Mouse (Mus musculus) right cerebral cortex, postnatal 25 days (tissue): ENCODE measurements around the gene Mpp2.

ENCODE experiments used
- DNase-seq: peaks from one replicate; pipeline ENCODE4 v3.0.0; 2022

The Mpp2 gene

DNA sequence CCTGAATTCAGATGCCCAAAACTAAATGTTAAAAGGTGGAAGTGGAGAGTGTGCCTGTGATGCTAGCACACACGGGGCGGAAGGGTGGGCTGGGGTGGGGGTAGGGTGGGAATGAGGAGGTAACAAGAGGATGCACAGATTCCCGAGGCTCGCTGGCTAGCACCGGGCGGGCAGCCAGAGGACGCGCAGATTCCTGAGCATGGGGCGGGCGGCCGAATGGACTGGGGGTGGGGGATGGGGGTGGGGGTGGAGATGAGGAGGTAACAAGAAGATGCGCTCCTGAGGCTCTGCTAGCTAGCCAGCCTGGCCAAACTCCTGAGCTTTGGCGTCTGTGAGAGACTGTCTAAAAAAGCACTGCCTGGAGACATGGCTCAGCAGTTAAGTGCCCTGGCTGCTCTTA, 17.9 kb downstream of the Mpp2 start:
- DNase-seq, result no peak

DNA sequence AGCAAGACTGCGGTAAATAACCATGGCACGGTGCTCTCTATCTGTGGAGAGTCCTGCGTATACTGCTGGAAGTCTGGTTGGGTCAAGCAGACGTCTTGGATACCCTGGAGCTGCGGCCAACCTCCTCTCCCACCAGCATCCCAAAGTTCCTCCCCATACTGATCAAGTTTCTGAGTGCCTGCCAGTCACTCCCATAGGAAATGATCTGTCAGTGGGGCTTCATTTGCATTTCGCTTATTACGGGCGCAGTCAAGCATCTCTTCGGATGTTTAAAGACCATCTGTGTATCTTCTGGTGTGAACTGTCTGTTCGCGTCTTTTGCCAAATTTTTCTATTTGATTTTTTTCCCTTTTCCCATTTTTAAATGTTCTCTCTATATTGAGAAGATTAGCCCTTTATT, 18.7 kb downstream of the Mpp2 start:
- DNase-seq, result no peak

GRCm38 (mm10) chr11:102068969-102069368, 19.3 kb downstream of the Mpp2 start:
- no peak for DNase-seq

DNA sequence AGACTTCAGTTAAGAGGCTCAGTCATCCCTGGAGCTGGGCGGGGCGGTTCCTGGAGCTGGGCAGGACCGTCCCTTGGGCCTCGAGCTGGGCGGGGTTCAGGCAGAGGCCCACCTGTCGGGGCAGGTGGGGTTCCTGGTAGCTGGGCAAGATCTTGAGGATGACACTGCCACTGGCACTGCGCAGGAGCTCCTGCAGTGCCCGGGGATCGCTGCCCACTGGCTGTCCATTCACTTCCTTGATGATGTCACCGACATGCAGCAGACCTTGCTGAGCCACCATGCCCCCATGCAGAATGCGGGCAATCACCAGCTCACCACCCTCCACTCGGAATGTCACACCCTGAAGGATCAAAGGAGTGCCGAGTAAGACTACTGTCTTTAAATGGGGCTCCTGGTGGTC, 25.2 kb downstream of the Mpp2 start:
- no peak for DNase-seq

GRCm38 (mm10) chr11:102061941-102062473, 26.3 kb downstream of the Mpp2 start:
- no peak for DNase-seq

DNA sequence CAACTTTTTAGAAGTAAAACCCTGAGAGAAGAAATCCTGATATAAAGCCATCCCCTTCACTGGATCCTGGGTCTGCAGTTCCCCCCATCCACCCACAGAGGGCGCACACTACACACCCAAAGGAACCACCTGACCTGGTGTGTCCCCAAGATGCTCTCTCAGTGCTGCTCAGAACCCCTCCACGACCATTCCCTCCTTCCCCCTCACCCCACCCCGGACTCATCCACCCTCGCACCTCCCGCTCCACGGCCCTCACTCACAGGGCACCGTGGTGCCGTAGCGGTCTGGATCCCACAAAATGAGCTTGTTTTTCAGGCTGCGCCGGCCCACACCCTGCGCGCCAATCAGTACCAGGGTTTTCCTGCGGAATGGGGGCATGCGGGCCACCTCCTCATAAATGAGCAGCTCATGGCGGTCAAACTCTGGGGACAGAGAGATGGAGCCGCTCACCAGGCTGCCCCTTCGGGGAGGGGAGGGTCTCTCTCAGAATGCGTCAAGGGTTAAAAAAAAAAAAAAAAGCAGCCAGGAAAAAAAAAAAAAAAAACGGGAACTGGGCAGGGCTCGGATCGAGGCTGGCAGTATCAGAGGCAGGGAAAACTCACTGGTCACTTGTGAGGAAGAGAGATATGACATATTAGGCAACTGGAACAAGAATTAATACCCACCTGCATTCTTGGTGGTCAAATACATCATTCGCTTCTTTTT, 26.9 kb downstream of the Mpp2 start:
- DNase-seq, result peak; percentile 74

DNA sequence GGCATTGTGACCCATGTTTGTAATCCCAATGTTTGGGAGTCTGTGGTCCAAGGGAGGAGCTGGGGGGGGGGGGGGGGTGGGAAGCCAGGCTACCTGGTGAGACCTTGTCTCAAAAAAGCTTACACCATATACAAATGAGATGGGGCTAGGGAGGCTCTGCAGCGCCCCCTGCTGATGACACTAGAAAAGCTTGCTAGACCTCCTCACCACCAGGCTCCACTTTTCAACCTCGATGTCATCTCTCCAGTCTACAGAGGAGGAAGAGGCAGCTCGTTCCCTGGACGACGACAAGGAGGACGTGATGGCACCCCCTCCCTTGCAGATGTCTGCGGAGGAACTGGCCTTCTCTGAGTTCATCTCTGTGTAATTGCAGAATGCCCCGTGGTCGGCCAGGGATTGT, 34.5 kb downstream of the Mpp2 start:
- no peak for DNase-seq

DNA sequence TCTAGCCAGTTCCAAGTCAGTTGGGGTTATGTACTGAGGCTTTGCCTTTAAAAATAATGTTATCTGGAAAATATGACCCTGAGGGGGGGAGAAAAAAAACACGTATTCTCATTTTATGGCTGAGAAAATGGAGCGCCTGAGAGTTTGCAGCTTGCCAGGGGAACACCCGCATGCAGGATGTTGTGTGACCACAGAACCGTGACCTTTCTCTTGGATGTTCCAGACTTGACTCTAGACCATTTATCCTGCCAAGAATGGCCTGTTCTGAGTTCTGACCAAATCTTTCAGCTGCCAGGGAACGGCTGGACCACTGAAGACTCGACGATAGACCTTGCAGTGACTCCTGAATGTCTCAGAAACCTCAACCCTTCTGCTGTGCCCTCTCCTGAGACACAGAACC, 35.1 kb downstream of the Mpp2 start:
- no peak for DNase-seq

DNA sequence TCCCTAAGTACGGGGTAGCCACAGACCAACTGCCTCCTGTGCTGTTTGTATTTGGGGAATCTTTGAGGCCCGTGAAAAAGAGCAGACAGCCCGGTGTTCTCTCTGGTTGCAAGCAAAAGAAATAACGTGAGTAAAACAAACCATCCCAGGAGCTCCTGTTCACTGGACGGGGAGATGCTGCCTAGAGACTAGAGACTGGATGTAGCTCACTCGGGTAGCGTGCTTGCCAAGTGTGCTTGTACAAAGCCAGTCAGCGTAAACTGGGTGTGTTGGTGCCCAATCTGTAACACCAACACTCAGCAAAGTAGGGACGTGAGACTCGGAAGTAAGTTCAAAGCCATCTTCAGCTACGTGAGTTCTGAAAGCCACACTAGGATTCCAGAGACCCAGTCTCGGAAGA, 35.6 kb downstream of the Mpp2 start:
- no peak for DNase-seq

GRCm38 (mm10) chr11:102051954-102052353, 36.4 kb downstream of the Mpp2 start:
- DNase-seq, result no peak

- no peak for DNase-seq
These were observed 36.8 kb downstream of the Mpp2 start for GRCm38 (mm10) chr11:102051541-102051940.

DNA sequence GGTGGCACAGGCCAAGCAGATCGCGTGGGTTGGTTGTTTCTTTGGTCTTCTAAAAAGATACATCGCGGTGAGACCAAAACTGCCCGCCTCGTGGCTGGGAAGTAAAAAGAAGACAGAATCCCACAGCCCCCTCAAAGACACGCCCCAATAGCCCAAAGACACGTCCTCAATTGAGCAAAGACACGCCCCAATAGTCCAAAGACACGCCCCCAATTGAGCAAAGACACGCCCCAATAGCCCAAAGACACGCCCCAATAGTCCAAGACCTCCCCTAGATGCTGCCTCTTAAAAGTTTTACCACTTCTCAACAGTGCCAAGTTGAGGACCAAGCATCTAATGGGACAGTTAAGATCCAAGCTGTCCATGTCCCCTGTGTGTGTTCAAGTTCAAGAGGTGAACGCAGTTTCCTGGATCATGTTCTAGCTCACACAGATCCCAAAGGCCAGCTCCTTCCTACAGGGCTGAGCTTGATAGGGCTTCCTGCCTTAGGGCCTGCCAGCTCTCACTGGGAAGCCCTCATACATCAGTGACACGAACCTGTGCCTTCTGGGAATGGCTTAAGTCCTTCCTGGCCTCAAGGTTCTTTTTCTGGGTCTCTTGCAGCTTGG, 38.3 kb downstream of the Mpp2 start:
- DNase-seq, result no peak

GRCm38 (mm10) chr11:102046607-102047006, 41.7 kb downstream of the Mpp2 start:
- no peak for DNase-seq

- no peak for DNase-seq
These were observed 43.6 kb downstream of the Mpp2 start for GRCm38 (mm10) chr11:102044691-102045212.

GRCm38 (mm10) chr11:102043381-102043780, 44.9 kb downstream of the Mpp2 start:
- DNase-seq, result no peak

DNA sequence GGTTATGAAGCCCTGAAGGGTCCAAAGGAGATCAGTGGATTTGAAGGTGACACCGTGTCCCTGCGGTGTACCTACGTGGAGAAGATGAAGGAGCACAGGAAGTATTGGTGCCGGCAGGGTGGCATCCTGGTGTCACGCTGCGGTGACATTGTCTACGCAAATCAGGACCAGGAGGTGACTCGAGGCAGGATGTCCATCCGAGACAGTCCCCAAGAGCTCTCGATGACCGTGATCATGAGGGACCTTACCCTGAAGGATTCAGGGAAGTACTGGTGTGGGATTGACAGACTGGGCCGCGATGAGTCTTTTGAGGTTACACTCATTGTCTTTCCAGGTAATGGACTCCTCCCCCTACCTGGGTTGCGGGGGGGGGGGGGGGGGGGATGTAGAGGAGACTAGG, 45.3 kb downstream of the Mpp2 start:
- no peak for DNase-seq

DNA sequence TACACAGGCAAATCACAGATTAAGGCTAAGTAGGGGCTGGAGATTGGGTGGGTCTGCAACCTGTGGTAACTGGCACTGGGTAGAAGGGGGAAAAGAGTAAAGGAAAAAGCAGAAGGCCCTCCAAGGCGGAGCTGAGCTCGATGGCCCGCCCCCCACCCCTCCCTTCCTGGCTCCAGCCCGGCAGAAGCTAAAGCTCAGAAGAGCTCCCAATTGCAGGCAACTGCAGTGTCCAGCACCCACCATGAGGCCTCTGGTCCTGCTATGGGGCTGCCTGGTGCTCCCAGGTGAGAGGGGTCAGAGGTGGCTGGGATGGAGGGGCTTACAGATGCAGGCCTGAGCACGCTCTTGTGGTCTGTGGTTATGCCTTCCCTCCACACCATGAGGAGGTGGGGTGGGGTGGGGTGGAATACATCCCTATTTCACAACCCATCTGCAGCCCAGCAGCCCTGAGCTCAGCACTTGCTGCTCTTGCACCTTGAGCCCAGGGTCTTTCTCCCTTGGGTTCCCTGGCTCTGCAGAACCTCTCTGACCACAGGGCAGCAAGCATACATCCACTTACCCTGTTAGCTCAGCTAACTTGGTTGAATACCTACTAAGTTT, 46.9 kb downstream of the Mpp2 start, which contains the start of gene Cd300lg:
Gene Cd300lg (plus strand): TSS at position 160 of the 600 bp plus-strand sequence.
- DNase-seq, result no peak

DNA sequence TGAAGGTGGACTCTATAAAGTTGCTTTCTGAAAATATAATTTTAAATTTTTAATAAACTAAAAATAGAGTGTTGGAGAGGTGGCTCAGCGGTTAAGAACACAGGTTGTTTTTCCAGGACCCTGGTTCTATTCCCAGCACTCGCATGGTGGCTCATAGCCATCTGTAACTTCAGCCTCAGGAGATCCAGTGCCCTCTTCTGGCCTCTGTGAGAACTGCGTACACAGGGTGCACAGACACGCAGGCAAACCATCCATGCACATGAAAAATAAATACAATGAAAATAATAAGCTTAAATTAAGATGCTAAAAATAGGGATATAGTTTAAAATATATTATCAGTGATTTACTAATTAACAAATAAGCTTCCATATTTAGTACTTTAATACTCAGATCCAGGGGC, 47.7 kb downstream of the Mpp2 start:
- DNase-seq, result no peak

DNA sequence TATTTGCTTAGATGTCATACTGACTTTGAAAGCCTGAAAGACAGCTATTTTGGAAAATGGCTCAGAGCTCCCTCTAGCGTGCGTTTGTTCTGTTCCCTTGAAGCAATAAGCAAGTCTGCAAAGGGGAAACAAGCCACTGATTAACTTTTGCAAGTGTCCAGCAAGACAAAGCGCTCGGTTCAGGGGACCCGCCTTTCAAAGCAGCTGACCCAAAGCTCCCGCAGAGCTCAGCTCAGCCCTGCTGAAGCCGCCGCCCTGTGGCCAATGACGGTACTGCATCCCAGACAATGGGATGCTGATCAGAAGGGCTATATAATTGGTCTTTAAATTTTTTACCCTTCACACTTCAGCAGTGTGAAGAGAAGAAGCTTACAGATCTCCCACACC, 48.2 kb downstream of the Mpp2 start:
- DNase-seq, result peak; percentile 51

GRCm38 (mm10) chr11:102039487-102040137, 48.7 kb downstream of the Mpp2 start:
- no peak for DNase-seq

- DNase-seq, result no peak
These were observed 50.5 kb downstream of the Mpp2 start for GRCm38 (mm10) chr11:102037789-102038188.

DNA sequence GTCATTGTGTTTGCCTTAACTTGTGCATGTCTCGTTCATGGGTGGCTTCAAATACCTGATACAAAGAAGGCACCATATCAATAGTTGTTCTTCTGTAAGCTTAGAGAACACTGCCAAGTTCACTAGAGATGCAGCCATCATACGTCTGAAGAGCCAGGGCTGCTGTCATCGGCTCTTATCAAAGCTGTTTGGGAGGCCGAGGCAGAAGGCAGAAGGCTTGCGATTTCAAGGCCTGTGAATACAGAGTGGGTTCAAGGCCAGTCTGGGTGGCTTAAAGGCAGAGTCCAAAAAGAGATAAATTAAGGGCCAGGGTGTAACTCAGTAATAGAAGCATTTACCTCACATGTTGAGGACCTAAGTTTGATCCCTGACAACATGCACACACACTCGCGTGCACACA, 52.0 kb downstream of the Mpp2 start:
- DNase-seq, result no peak

- DNase-seq, result no peak
These were observed 52.8 kb downstream of the Mpp2 start for GRCm38 (mm10) chr11:102035456-102035960.
